Mouse (Mus musculus): Measurements from ENCODE around the gene Khdrbs2. TPM values are rescaled to one million over a fixed set of nuclear protein-coding genes. Genes with fewer than 3 reads are reported as not detected.

Khdrbs2 gene
- polyA plus RNA-seq, 1 experiment from 2014 or later: 2.4 TPM

DNA sequence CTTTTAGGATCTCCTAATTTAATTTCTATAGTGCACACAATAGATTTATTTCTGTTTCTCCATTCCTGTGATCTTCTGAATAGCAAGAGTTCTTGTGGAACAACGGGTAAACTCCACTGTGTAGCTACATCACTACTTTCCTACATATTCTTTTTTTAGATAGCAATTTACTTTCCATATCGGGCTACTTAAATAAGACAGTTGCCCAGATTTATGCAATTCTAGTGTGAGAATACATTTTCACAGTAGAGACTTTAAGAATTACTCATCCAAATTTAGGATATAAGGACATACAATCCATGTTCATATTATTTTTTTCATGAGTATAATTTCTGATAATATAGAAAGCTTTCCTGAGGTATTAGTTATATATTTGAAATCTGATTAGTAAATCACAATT is 175.0 kb downstream of the Khdrbs2 start:
- H3K36me3 ChIP-seq: no peaks in the 10 kb centered on the region
- no peak overlapping the region for H3K4me3 ChIP-seq
- H3K4me1 ChIP-seq: no peaks in the 10 kb centered on the region
- no peaks in the 10 kb centered on the region for H3K27me3 ChIP-seq (ENCODE audit: insufficient read depth, poor library complexity, severe bottlenecking)
- no peak overlapping the region for H3K27ac ChIP-seq
- WGBS: 84% methylated on average over 2 of the region's 2 CpGs
- no peak for DNase-seq (ENCODE audit: low spot score)
- H3K9me3 ChIP-seq: no peaks in the 10 kb centered on the region

GRCm38 (mm10) chr1:32352076-32352475 is 179.6 kb downstream of the Khdrbs2 start:
- WGBS: 75% methylated on average over 1 of the region's 1 CpGs
- Histone ChIP-seq H3K27me3 (ENCODE audit: insufficient read depth, poor library complexity, severe bottlenecking) (no peaks in the 10 kb centered on the region), H3K4me3 (no peak overlapping the region), H3K36me3 (no peaks in the 10 kb centered on the region), H3K4me1 (no peaks in the 10 kb centered on the region), H3K9me3 (no peaks in the 10 kb centered on the region), H3K27ac (no peak overlapping the region)
- no peak for DNase-seq (ENCODE audit: low spot score)

DNA sequence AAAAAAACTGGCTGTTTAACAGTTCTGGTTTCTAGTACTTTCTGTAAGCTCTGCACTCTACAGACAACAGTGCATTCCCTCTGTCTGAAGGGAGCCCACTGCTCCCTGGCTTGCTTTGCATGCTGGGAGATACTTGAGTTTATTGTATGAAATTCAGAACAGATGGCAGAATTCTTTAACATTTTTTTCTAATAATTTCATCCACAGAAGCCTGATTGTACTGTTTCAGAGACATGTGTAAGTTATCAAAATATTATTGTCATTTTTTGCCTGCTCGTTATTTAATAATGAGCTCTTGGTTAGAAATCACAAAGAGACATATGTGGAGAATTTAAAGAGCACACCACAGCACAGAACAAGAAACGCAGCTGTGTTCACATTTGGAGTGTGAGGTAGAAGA is 191.0 kb downstream of the Khdrbs2 start:
- no peak for DNase-seq (ENCODE audit: low spot score)

GRCm38 (mm10) chr1:32397553-32397952 is 225.0 kb downstream of the Khdrbs2 start:
- H3K4me3 ChIP-seq: no peak overlapping the region
- no peak overlapping the region for H3K27ac ChIP-seq
- H3K4me1 ChIP-seq: no peaks in the 10 kb centered on the region
- H3K9me3 ChIP-seq: no peaks in the 10 kb centered on the region
- DNase-seq (ENCODE audit: low spot score): no peak
- no peaks in the 10 kb centered on the region for H3K27me3 ChIP-seq (ENCODE audit: insufficient read depth, poor library complexity, severe bottlenecking)
- 78% methylated on average over 6 of the region's 6 CpGs for WGBS
- H3K36me3 ChIP-seq: no peaks in the 10 kb centered on the region

More for the DNA sequence above, 191.0 kb downstream of the Khdrbs2 start:
- Histone ChIP-seq H3K4me1 (no peaks in the 10 kb centered on the region), H3K4me3 (no peak overlapping the region), H3K9me3 (no peaks in the 10 kb centered on the region), H3K27ac (no peak overlapping the region), H3K27me3 (ENCODE audit: insufficient read depth, poor library complexity, severe bottlenecking) (no peaks in the 10 kb centered on the region), H3K36me3 (no peaks in the 10 kb centered on the region)
- WGBS: 80% methylated on average over 2 of the region's 2 CpGs

GRCm38 (mm10) chr1:32407651-32408050 is 235.1 kb downstream of the Khdrbs2 start:
- 86% methylated on average over 2 of the region's 2 CpGs for WGBS
- no peaks in the 10 kb centered on the region for H3K27me3 ChIP-seq (ENCODE audit: insufficient read depth, poor library complexity, severe bottlenecking)
- H3K9me3 ChIP-seq: 0 out of 2 replicates have a peak, but pooled peaks cover 3% of the 10 kb centered on the region
- H3K27ac ChIP-seq: no peak overlapping the region
- DNase-seq (ENCODE audit: low spot score): no peak
- H3K4me1 ChIP-seq: no peaks in the 10 kb centered on the region
- no peaks in the 10 kb centered on the region for H3K36me3 ChIP-seq
- H3K4me3 ChIP-seq: no peak overlapping the region

GRCm38 (mm10) chr1:32428410-32428809 is 255.9 kb downstream of the Khdrbs2 start:
- H3K4me1 ChIP-seq: no peaks in the 10 kb centered on the region
- no peaks in the 10 kb centered on the region for H3K36me3 ChIP-seq
- no peaks in the 10 kb centered on the region for H3K9me3 ChIP-seq
- no peak overlapping the region for H3K4me3 ChIP-seq
- H3K27me3 ChIP-seq (ENCODE audit: insufficient read depth, poor library complexity, severe bottlenecking): no peaks in the 10 kb centered on the region
- H3K27ac ChIP-seq: no peak overlapping the region
- WGBS: 51% methylated on average over 1 of the region's 1 CpGs
- DNase-seq (ENCODE audit: low spot score): no peak

GRCm38 (mm10) chr1:32429493-32429892 is 257.0 kb downstream of the Khdrbs2 start:
- no peak for DNase-seq (ENCODE audit: low spot score)
- H3K4me3 ChIP-seq: no peak overlapping the region
- no peak overlapping the region for H3K27ac ChIP-seq
- no peaks in the 10 kb centered on the region for H3K4me1 ChIP-seq
- H3K9me3 ChIP-seq: no peaks in the 10 kb centered on the region
- no peaks in the 10 kb centered on the region for H3K27me3 ChIP-seq (ENCODE audit: insufficient read depth, poor library complexity, severe bottlenecking)
- 47% methylated on average over 1 of the region's 1 CpGs for WGBS
- no peaks in the 10 kb centered on the region for H3K36me3 ChIP-seq

GRCm38 (mm10) chr1:32430516-32430915 is 258.0 kb downstream of the Khdrbs2 start:
- WGBS: 80% methylated on average over 3 of the region's 3 CpGs
- Histone ChIP-seq H3K4me3 (no peak overlapping the region), H3K27me3 (ENCODE audit: insufficient read depth, poor library complexity, severe bottlenecking) (no peaks in the 10 kb centered on the region), H3K9me3 (no peaks in the 10 kb centered on the region), H3K36me3 (no peaks in the 10 kb centered on the region), H3K27ac (no peak overlapping the region), H3K4me1 (no peaks in the 10 kb centered on the region)
- DNase-seq (ENCODE audit: low spot score): no peak

GRCm38 (mm10) chr1:32433118-32433517 is 260.6 kb downstream of the Khdrbs2 start:
- Histone ChIP-seq H3K27ac (no peak overlapping the region), H3K4me1 (no peaks in the 10 kb centered on the region), H3K27me3 (ENCODE audit: insufficient read depth, poor library complexity, severe bottlenecking) (no peaks in the 10 kb centered on the region), H3K36me3 (no peaks in the 10 kb centered on the region), H3K9me3 (no peaks in the 10 kb centered on the region), H3K4me3 (no peak overlapping the region)
- WGBS: 78% methylated on average over 2 of the region's 2 CpGs
- no peak for DNase-seq (ENCODE audit: low spot score)

- 81% methylated on average over 5 of the region's 5 CpGs for WGBS
- Histone ChIP-seq H3K27me3 (ENCODE audit: insufficient read depth, poor library complexity, severe bottlenecking) (no peaks in the 10 kb centered on the region), H3K27ac (no peak overlapping the region), H3K4me3 (no peak overlapping the region), H3K36me3 (no peaks in the 10 kb centered on the region), H3K9me3 (no peaks in the 10 kb centered on the region), H3K4me1 (no peaks in the 10 kb centered on the region)
- no peak for DNase-seq (ENCODE audit: low spot score)
Observed at GRCm38 (mm10) chr1:32443927-32444326, 271.4 kb downstream of the Khdrbs2 start.

DNA sequence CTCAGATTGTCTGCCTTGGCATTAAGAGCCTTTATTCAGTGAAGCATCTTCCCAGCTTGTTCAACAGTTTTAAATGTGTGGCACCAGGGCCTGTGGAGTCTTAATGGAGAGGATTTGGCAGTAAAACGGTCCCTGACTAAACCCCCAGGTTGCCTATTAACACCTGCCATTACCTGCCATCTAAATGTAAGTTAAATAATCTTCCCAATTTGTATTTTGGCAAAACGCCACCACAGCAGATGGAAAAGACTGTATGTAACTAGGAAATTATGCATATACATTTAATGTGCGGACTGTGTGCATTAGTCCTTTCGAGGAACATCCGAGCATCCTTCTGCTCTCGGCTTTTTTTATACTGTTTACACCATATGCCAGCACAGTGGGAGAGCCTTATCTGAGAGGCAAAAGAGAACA is 290.6 kb downstream of the Khdrbs2 start:
- WGBS: 79% methylated on average over 6 of the region's 6 CpGs
- Histone ChIP-seq H3K4me1 (no peaks in the 10 kb centered on the region), H3K9me3 (no peaks in the 10 kb centered on the region), H3K36me3 (no peaks in the 10 kb centered on the region), H3K27me3 (ENCODE audit: insufficient read depth, poor library complexity, severe bottlenecking) (no peaks in the 10 kb centered on the region), H3K4me3 (no peak overlapping the region), H3K27ac (no peak overlapping the region)
- no peak for DNase-seq (ENCODE audit: low spot score)

DNA sequence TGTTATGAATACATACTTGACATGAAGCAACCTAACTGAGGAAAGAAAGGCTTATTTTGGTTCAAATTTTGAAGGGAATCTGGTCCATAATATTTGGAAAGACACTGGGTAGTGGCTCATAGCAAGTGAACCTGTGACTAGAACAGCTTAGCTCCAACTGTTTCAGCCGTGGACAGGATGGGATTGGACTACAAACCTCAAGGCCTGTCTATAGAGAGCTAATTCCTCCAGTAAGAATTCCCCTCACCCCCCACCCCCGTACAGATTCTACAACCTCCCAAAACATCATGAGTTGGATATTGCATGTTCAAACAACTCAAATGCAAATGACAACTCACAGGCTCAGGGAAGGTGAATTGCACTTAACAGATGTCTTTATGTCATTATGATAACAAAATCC is 298.5 kb downstream of the Khdrbs2 start:
- H3K27me3 ChIP-seq (ENCODE audit: insufficient read depth, poor library complexity, severe bottlenecking): no peaks in the 10 kb centered on the region
- no peak for DNase-seq (ENCODE audit: low spot score)
- H3K4me3 ChIP-seq: no peak overlapping the region
- H3K27ac ChIP-seq: no peak overlapping the region
- no peaks in the 10 kb centered on the region for H3K36me3 ChIP-seq
- WGBS: 76% methylated on average over 2 of the region's 2 CpGs
- no peaks in the 10 kb centered on the region for H3K4me1 ChIP-seq
- H3K9me3 ChIP-seq: no peaks in the 10 kb centered on the region

- DNase-seq (ENCODE audit: low spot score): no peak
- H3K27me3 ChIP-seq (ENCODE audit: insufficient read depth, poor library complexity, severe bottlenecking): no peaks in the 10 kb centered on the region
- WGBS: 85% methylated on average over 11 of the region's 11 CpGs
Observed at GRCm38 (mm10) chr1:32471502-32472214, 299.1 kb downstream of the Khdrbs2 start.

GRCm38 (mm10) chr1:32487944-32488343 is 315.4 kb downstream of the Khdrbs2 start:
- H3K36me3 ChIP-seq: no peaks in the 10 kb centered on the region
- H3K4me1 ChIP-seq: no peaks in the 10 kb centered on the region
- no peaks in the 10 kb centered on the region for H3K9me3 ChIP-seq
- WGBS: 82% methylated on average over 2 of the region's 2 CpGs
- H3K27ac ChIP-seq: no peak overlapping the region
- no peaks in the 10 kb centered on the region for H3K27me3 ChIP-seq (ENCODE audit: insufficient read depth, poor library complexity, severe bottlenecking)
- DNase-seq (ENCODE audit: low spot score): no peak
- H3K4me3 ChIP-seq: no peak overlapping the region

More at GRCm38 (mm10) chr1:32471502-32472214, 299.1 kb downstream of the Khdrbs2 start:
- Histone ChIP-seq H3K4me1 (no peaks in the 10 kb centered on the region), H3K9me3 (no peaks in the 10 kb centered on the region), H3K4me3 (no peak overlapping the region), H3K27ac (no peak overlapping the region), H3K36me3 (no peaks in the 10 kb centered on the region)
